Mouse (Mus musculus): ENCODE results near the gene Tgfbr2. TPM values are rescaled to one million over a fixed set of nuclear protein-coding genes. Genes with fewer than 3 reads are reported as not detected.

Gene Tgfbr2
- polyA plus RNA-seq (2014; fragmentation: Nextera tagmentation; extraction: Ambion mirVana): 8.8 and 10.9 TPM in 2 replicates

- WGBS: under 1% methylated on average over 90 of the region's 90 CpGs
- H3K4me2 ChIP-seq (replicated peaks; ENCODE audit: low read depth, low read length): peak within 1 kb of the TSS; percentile 94
- DNase-seq (ENCODE audit: low spot score) (peak; percentile 80), ATAC-seq (ENCODE audit: low FRiP score) (peak; percentile 81)
- H3K9me3 ChIP-seq (ENCODE audit: control insufficient read depth, low read length): no peaks in the 10 kb centered on the region
- no peaks in the 10 kb centered on the region for H3K4me1 ChIP-seq (replicated peaks; ENCODE audit: control insufficient read depth, insufficient read depth, low read length)
- H3K27me3 ChIP-seq (ENCODE audit: control insufficient read depth, insufficient read depth, low read length): peaks cover 2% of the 10 kb centered on the region; the same call in 1 of the 2 replicates
- peak within 1 kb of the TSS; percentile 80 for H3K9ac ChIP-seq (ENCODE audit: low read depth, low read length)
- H3K36me3 ChIP-seq (ENCODE audit: control insufficient read depth, insufficient read depth, low read length): no peaks in the 10 kb centered on the region
- H3K27ac ChIP-seq (ENCODE audit: low read depth, low read length): peak within 1 kb of the TSS; percentile 51; the same call in 1 of the 2 replicates
- peak within 1 kb of the TSS; percentile 70 for H3K4me3 ChIP-seq (ENCODE audit: low read depth, low read length)
Measured at GRCm38 (mm10) chr9:116174481-116175461, at the start of gene Tgfbr2. Gene Tgfbr2 (minus strand): TSS chr9:116175360.

GRCm38 (mm10) chr9:116223368-116223767 is 48.2 kb upstream of the Tgfbr2 start:
- H3K4me3 ChIP-seq (ENCODE audit: low read depth, low read length): no peak overlapping the region
- no peaks in the 10 kb centered on the region for H3K9me3 ChIP-seq (ENCODE audit: control insufficient read depth, low read length)
- DNase-seq (ENCODE audit: low spot score) (no peak), ATAC-seq (ENCODE audit: low FRiP score) (no peak)
- H3K27me3 ChIP-seq (ENCODE audit: control insufficient read depth, insufficient read depth, low read length): no peaks in the 10 kb centered on the region
- WGBS: 83% methylated on average over 6 of the region's 6 CpGs
- no peak overlapping the region for H3K4me2 ChIP-seq (replicated peaks; ENCODE audit: low read depth, low read length)
- no peak overlapping the region for H3K27ac ChIP-seq (ENCODE audit: low read depth, low read length)
- no peaks in the 10 kb centered on the region for H3K4me1 ChIP-seq (replicated peaks; ENCODE audit: control insufficient read depth, insufficient read depth, low read length)
- H3K9ac ChIP-seq (ENCODE audit: low read depth, low read length): no peak overlapping the region
- no peaks in the 10 kb centered on the region for H3K36me3 ChIP-seq (ENCODE audit: control insufficient read depth, insufficient read depth, low read length)

- no peak for DNase-seq (ENCODE audit: low spot score)
- H3K9ac ChIP-seq (ENCODE audit: low read depth, low read length): no peak overlapping the region
- no peaks in the 10 kb centered on the region for H3K27me3 ChIP-seq (ENCODE audit: control insufficient read depth, insufficient read depth, low read length)
- no peaks in the 10 kb centered on the region for H3K36me3 ChIP-seq (ENCODE audit: control insufficient read depth, insufficient read depth, low read length)
- H3K4me3 ChIP-seq (ENCODE audit: low read depth, low read length): no peak overlapping the region
- H3K4me1 ChIP-seq (replicated peaks; ENCODE audit: control insufficient read depth, insufficient read depth, low read length): no peaks in the 10 kb centered on the region
- no peak for ATAC-seq (ENCODE audit: low FRiP score)
- H3K9me3 ChIP-seq (ENCODE audit: control insufficient read depth, low read length): no peaks in the 10 kb centered on the region
- H3K27ac ChIP-seq (ENCODE audit: low read depth, low read length): no peak overlapping the region
- H3K4me2 ChIP-seq (replicated peaks; ENCODE audit: low read depth, low read length): no peak overlapping the region
- 91% methylated on average over 5 of the region's 5 CpGs for WGBS
Measured at GRCm38 (mm10) chr9:116222643-116223042, 47.5 kb upstream of the Tgfbr2 start.

- no peak overlapping the region for H3K4me3 ChIP-seq (ENCODE audit: low read depth, low read length)
- ATAC-seq (ENCODE audit: low FRiP score): no peak
- H3K4me2 ChIP-seq (replicated peaks; ENCODE audit: low read depth, low read length): no peak overlapping the region
- H3K27ac ChIP-seq (ENCODE audit: low read depth, low read length): no peak overlapping the region
- H3K9ac ChIP-seq (ENCODE audit: low read depth, low read length): no peak overlapping the region
- 84% methylated on average over 11 of the region's 11 CpGs for WGBS
- H3K9me3 ChIP-seq (ENCODE audit: control insufficient read depth, low read length): no peaks in the 10 kb centered on the region
- no peaks in the 10 kb centered on the region for H3K36me3 ChIP-seq (ENCODE audit: control insufficient read depth, insufficient read depth, low read length)
- no peaks in the 10 kb centered on the region for H3K27me3 ChIP-seq (ENCODE audit: control insufficient read depth, insufficient read depth, low read length)
- no peaks in the 10 kb centered on the region for H3K4me1 ChIP-seq (replicated peaks; ENCODE audit: control insufficient read depth, insufficient read depth, low read length)
- DNase-seq (ENCODE audit: low spot score): no peak
Measured at GRCm38 (mm10) chr9:116222000-116222399, 46.8 kb upstream of the Tgfbr2 start.

GRCm38 (mm10) chr9:116221565-116221964 is 46.4 kb upstream of the Tgfbr2 start:
- no peaks in the 10 kb centered on the region for H3K27me3 ChIP-seq (ENCODE audit: control insufficient read depth, insufficient read depth, low read length)
- H3K9me3 ChIP-seq (ENCODE audit: control insufficient read depth, low read length): no peaks in the 10 kb centered on the region
- ATAC-seq (ENCODE audit: low FRiP score) (no peak), DNase-seq (ENCODE audit: low spot score) (no peak)
- H3K4me3 ChIP-seq (ENCODE audit: low read depth, low read length): no peak overlapping the region
- no peak overlapping the region for H3K27ac ChIP-seq (ENCODE audit: low read depth, low read length)
- no peak overlapping the region for H3K4me2 ChIP-seq (replicated peaks; ENCODE audit: low read depth, low read length)
- H3K36me3 ChIP-seq (ENCODE audit: control insufficient read depth, insufficient read depth, low read length): no peaks in the 10 kb centered on the region
- no peak overlapping the region for H3K9ac ChIP-seq (ENCODE audit: low read depth, low read length)
- no peaks in the 10 kb centered on the region for H3K4me1 ChIP-seq (replicated peaks; ENCODE audit: control insufficient read depth, insufficient read depth, low read length)
- WGBS: 92% methylated on average over 6 of the region's 6 CpGs

DNA sequence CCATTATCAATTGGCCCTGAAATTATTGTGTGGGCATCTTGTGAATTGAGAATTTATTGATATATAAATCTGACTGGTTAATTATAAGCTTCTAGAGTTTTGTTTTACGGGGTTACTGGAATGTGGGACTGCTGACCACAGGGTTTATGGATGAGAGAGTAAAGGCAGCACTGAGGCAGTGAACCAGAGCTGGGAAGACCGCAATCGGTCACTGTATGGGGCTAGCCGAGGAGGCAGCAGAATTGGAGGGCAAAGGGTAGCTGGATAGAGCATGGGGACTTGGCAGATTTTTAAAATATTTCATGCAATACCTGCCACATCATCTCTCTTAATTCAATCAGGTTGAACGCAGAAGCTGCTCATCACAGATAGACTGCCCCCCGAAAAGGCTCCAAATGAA is 45.5 kb upstream of the Tgfbr2 start:
- Histone ChIP-seq H3K9me3 (ENCODE audit: control insufficient read depth, low read length) (no peaks in the 10 kb centered on the region), H3K9ac (ENCODE audit: low read depth, low read length) (no peak overlapping the region), H3K4me1 (replicated peaks; ENCODE audit: control insufficient read depth, insufficient read depth, low read length) (no peaks in the 10 kb centered on the region), H3K27me3 (ENCODE audit: control insufficient read depth, insufficient read depth, low read length) (no peaks in the 10 kb centered on the region), H3K4me3 (ENCODE audit: low read depth, low read length) (no peak overlapping the region), H3K36me3 (ENCODE audit: control insufficient read depth, insufficient read depth, low read length) (no peaks in the 10 kb centered on the region), H3K27ac (ENCODE audit: low read depth, low read length) (no peak overlapping the region), H3K4me2 (replicated peaks; ENCODE audit: low read depth, low read length) (no peak overlapping the region)
- DNase-seq (ENCODE audit: low spot score): no peak
- 90% methylated on average over 6 of the region's 6 CpGs for WGBS
- no peak for ATAC-seq (ENCODE audit: low FRiP score)

GRCm38 (mm10) chr9:116220159-116220515 is 45.0 kb upstream of the Tgfbr2 start:
- DNase-seq (ENCODE audit: low spot score) (no peak), ATAC-seq (ENCODE audit: low FRiP score) (no peak)
- H3K9me3 ChIP-seq (ENCODE audit: control insufficient read depth, low read length): no peaks in the 10 kb centered on the region
- 94% methylated on average over 4 of the region's 4 CpGs for WGBS
- H3K36me3 ChIP-seq (ENCODE audit: control insufficient read depth, insufficient read depth, low read length): no peaks in the 10 kb centered on the region
- no peak overlapping the region for H3K9ac ChIP-seq (ENCODE audit: low read depth, low read length)
- no peaks in the 10 kb centered on the region for H3K4me1 ChIP-seq (replicated peaks; ENCODE audit: control insufficient read depth, insufficient read depth, low read length)
- no peak overlapping the region for H3K4me3 ChIP-seq (ENCODE audit: low read depth, low read length)
- no peak overlapping the region for H3K4me2 ChIP-seq (replicated peaks; ENCODE audit: low read depth, low read length)
- no peak overlapping the region for H3K27ac ChIP-seq (ENCODE audit: low read depth, low read length)
- no peaks in the 10 kb centered on the region for H3K27me3 ChIP-seq (ENCODE audit: control insufficient read depth, insufficient read depth, low read length)

- DNase-seq (ENCODE audit: low spot score): no peak
- WGBS: 85% methylated on average over 9 of the region's 9 CpGs
- no peak for ATAC-seq (ENCODE audit: low FRiP score)
- Histone ChIP-seq H3K36me3 (ENCODE audit: control insufficient read depth, insufficient read depth, low read length) (no peaks in the 10 kb centered on the region), H3K4me1 (replicated peaks; ENCODE audit: control insufficient read depth, insufficient read depth, low read length) (no peaks in the 10 kb centered on the region), H3K9me3 (ENCODE audit: control insufficient read depth, low read length) (no peaks in the 10 kb centered on the region), H3K4me2 (replicated peaks; ENCODE audit: low read depth, low read length) (no peak overlapping the region), H3K4me3 (ENCODE audit: low read depth, low read length) (no peak overlapping the region), H3K27ac (ENCODE audit: low read depth, low read length) (no peak overlapping the region), H3K9ac (ENCODE audit: low read depth, low read length) (no peak overlapping the region), H3K27me3 (ENCODE audit: control insufficient read depth, insufficient read depth, low read length) (no peaks in the 10 kb centered on the region)
Measured at GRCm38 (mm10) chr9:116219234-116220158, 44.3 kb upstream of the Tgfbr2 start.
